Mouse (Mus musculus) layer of hippocampus, postnatal 25 days (tissue): ENCODE measurements around the gene Unc79. TPM values are rescaled to one million over a fixed set of nuclear protein-coding genes. Genes with fewer than 3 reads are reported as not detected.
A peak's percentile ranks its signal among the peaks of the same experiment; 100 is the strongest.

Source experiments
- DNase-seq, 2 experiments: peaks; one replicate each; pipeline ENCODE4 v3.0.0; 2022; ENCODE audit warnings: mixed read lengths in 2 of 2, low spot score in 1 of 2; ENCODE audit errors: extremely low spot score in 1 of 2
- total RNA-seq, 2 experiments: library from RNA; stranded (reverse); gene quantifications; 2 replicates each; pipeline ENCODE4 v1.2.3; 2021

Gene Unc79
- total RNA-seq, result 10 to 100 TPM; 46.3 to 54.5 TPM

GRCm38 (mm10) chr12:102948778-102949394 lies at the start of gene Unc79:
Gene Unc79 (plus strand): TSS chr12:102948859.
- DNase-seq, result peak; percentile 73 to 78

- DNase-seq, result no peak
Measured at GRCm38 (mm10) chr12:102899091-102899490, 49.6 kb upstream of the Unc79 start, which contains the start of gene Cox8c. Gene Cox8c (plus strand): TSS chr12:102899316.

GRCm38 (mm10) chr12:102908191-102908590 lies 40.5 kb upstream of the Unc79 start:
- DNase-seq, result peak in 1 of 2 experiments; percentile 6

DNA sequence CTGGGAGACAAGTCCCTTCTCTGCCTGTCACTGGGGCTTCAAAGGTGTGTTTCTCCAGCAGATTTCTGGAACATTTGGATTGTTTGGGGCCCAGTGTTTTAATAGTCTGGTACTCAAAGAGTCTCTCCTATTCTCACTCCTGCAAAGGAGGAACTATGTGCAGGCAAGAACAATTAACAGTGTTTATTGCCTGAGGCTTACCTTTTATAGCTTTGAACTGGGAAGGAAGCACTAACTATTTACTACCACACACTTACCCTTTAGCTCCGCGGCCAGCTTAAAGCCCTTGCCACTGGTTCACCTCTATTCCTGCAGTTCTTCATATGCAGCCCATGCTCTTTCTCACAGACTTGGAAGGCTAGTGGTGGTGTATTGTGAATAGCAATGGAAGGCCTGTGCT lies 32.6 kb upstream of the Unc79 start:
- no peak for DNase-seq

- no peak for DNase-seq
Measured at GRCm38 (mm10) chr12:102929764-102930163, 18.9 kb upstream of the Unc79 start.

DNA sequence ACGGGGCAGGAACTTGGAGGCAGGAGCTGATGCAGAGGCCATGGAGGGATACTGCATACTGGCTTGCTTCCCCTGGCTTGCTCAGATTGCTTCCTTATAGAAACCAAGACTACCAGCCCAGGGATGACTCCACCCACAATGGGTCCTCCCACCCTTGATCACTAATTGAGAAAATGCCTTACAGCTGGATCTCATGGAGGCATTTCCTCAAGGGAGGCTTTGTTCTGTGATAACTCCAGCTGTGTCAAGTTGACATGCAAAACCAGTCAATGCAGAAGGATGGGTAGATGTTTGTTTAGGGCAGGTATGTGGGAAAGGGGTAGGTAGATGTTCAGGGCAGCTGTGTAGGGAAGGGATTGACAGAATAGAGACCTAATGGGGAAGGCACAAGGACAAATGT lies 18.3 kb upstream of the Unc79 start:
- no peak for DNase-seq

GRCm38 (mm10) chr12:102930789-102931188 lies 17.9 kb upstream of the Unc79 start:
- no peak for DNase-seq

GRCm38 (mm10) chr12:102935892-102936291 lies 12.8 kb upstream of the Unc79 start:
- no peak for DNase-seq

DNA sequence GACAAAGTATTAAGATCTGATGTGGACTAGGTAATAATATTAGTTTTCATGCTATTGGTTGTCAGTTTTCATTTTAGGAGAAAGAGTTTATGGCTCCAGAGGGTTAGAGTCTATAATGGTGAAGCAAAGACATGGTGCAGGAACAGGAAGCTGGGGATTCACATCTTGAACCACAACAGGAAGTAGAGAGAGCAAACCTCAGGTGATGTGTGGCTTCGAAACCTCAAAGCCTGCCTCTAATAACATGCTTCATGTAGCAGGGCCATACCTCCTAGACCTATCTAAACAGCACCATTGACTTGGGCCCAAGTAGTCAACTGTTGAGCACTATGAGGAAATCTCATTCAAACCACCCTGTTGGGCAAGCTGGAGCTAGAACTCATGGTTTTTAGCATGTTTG lies 3.1 kb upstream of the Unc79 start:
- DNase-seq, result no peak

- DNase-seq, result no peak
Measured at GRCm38 (mm10) chr12:102947826-102948225, 833 bp upstream of the Unc79 start.

DNA sequence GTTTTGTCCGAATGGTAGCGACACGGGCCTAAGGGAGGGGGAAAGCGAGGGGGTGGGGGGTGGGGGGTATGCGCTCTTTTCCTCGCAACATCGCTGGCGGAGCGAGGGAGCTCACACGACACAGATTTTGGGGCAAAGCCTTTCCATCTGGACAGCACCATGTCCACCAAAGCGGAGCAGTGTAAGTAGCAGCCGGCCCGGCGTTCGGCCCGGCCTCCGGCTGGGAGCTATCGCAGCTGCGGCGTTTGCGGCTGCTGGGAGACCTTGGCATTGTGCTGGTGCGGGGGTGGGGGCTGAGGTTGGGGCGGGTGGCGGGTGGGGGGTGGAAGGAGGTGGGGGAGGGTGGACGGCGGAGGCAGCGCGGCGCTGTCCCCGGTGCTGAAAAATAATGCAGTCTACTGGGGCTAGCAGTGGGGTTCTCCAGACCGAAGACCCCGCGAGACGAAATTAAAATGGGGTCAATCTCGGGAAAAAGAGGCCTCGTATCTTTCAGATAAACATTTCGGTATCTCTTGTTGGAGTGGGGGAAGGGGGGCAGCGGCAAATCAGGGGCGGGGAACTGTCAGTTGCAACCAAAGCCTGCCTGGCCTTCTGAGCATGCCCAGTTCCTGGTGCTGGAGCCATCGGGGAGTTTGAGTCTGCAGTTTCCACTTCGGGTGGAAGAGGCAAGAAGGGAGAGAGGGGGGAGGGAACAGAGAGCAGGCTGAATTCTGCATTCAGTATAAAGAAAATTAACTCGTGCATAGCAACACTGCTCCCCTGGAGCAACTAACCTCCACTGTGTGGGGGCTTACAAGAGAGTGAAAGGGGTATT lies 943 bp downstream of the Unc79 start:
- peak; percentile 49 to 59 for DNase-seq

GRCm38 (mm10) chr12:102960051-102960775 lies 11.6 kb downstream of the Unc79 start:
- DNase-seq, result no peak

- DNase-seq, result no peak
Measured at GRCm38 (mm10) chr12:102961066-102961465, 12.4 kb downstream of the Unc79 start.

DNA sequence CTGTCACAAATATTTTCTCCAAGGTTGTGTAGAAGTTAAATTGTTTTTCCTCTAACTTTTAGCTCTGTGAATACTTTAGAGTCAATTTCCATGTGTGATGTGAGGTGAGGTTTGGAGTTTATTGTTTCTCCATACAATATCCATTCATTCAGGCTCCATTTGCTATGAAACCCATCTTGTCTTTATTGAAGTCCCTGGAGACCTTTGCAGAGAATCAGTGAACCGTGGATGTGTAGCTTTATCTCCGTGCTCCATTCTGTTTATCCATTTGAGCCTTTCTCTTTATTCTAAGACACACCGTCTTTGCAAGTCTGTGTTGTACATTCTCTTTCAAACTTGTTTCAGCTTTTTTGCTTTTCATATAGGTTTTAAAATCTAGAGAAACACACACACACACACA lies 15.8 kb downstream of the Unc79 start:
- DNase-seq, result no peak

GRCm38 (mm10) chr12:102980584-102980983 lies 31.9 kb downstream of the Unc79 start:
- DNase-seq, result no peak

GRCm38 (mm10) chr12:102981543-102981942 lies 32.9 kb downstream of the Unc79 start:
- no peak for DNase-seq

DNA sequence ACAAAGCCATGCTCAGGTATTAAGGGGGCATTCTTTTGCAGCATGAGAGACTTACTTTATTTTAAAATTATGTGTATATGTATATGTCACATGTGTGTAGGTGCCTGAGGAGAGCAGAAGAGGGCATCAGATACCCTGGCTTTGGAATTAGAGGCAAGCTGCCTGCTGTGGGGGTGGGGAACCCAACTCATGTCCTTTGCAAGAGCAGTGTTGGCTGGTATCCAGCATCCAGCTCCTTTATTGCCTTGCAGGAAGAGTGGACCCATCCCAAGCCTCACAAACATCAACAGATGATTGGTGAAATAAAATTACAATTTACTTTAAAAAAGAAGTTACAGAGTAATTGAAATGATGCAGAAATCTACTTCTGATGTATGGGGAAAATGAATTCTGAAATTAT lies 36.7 kb downstream of the Unc79 start:
- DNase-seq, result no peak

DNA sequence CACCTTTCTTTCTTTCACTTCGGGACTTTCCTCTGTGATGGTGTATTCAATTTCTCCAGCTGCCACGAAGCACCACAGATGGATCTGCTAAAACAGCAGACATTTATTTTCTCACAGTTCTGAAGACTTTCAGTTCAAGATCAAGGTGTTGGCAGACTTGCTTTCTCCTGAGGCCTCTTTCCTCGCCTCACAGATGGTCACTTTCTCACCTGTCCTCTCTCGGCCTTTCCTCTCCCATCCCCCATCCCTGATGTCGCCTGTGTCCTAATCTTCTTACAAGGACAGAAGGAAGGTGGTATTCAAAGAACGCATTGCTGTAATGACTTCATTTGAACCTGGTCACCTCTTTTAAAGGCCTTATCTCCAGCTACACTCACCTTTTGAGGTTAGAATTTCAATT lies 39.1 kb downstream of the Unc79 start:
- DNase-seq, result no peak

DNA sequence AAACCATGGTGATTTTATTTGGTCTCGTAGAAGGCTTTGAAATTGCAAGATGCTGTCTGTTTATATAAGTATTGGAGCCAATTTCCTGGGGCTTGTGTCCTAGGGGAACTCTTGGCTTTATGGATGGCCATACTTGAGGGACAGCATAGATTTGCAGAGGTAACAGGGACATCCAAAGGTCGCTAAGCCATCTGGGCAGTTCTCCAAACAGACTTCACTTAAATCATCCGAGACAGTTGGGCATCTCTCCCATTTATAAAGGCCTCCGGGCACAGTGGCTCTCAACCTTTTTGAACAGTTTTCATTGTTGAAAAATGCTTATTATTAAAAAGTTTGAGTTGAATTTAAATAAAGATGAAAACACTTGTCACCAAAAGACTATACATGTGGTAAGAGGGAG lies 59.8 kb downstream of the Unc79 start:
- no peak for DNase-seq

DNA sequence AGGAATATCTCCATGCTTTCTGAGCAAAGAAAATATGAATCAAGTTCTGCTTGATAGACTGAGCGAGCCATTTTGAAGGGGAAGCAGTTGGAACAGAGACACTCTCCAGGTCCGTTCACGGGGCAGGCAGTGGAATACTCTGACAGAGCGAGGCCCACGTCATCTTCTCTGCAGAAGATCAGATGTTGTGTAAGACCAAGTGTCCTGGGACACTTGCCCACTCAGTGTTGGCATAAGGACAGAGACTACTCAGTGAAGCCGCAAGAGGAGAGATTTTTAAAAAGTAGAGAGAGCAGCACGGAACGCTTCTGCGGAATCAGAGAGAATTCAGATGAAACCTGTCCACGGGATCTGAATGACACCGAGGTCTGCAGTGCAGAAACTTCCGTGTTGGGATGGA lies 69.5 kb downstream of the Unc79 start:
- DNase-seq, result no peak

DNA sequence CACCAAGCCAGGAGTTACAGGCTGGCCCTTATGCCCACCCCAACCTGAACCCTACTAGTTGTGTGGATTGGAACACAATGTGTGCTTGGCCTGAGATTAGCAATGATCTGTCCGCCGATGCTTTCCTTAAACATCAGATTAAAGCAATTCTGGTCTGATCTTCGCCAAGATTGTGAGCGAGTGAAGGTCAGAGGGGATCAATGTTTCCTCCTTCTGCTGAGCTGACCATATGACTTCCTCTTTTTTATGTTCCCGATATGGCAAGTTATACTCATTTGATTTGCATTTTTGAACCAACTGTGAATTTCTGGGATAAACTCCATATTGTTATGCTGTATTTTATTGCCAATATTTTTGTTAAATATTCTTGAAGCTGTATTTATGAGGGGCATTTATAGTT lies 88.0 kb downstream of the Unc79 start:
- DNase-seq, result no peak
